Mouse (Mus musculus): Measurements from ENCODE around the gene Nlrx1.

- no peak for TF ChIP-seq CTCF (IDR thresholded peaks at IDR 0.05; ENCODE audit: low read depth, low read length)
- TF ChIP-seq POLR2A (IDR thresholded peaks at IDR 0.05; ENCODE audit: borderline replicate concordance, low read depth, low read length) = no peak
Measured at GRCm38 (mm10) chr9:44317452-44317851, 49.1 kb upstream of the Nlrx1 start.

Data from bone marrow macrophage, adult 2 months (primary cell).